Mouse (Mus musculus) left cerebral cortex, postnatal 10 days (tissue): ENCODE measurements around the gene Dnajc1. TPM values are rescaled to one million over a fixed set of nuclear protein-coding genes. Genes with fewer than 3 reads are reported as not detected.

Source experiments
- DNase-seq, 2 experiments: peaks; one replicate each; pipeline ENCODE4 v3.0.0; 2021 to 2022; ENCODE audit warnings: low spot score in 2 of 2, mixed read lengths in 1 of 2; ENCODE audit errors: extremely low spot score in 1 of 2
- intact Hi-C: fragments of 180-260 bp; cut with DNase I; formaldehyde crosslinking; loops from one replicate; pipeline ENCODE4 v1.15.1; 2025
- total RNA-seq, 2 experiments: library from RNA; stranded (reverse); gene quantifications; 2 replicates each; pipeline ENCODE4 v1.2.3; 2021

The Dnajc1 gene
- 10 to 100 TPM; 13.1 to 13.3 TPM for total RNA-seq

DNA sequence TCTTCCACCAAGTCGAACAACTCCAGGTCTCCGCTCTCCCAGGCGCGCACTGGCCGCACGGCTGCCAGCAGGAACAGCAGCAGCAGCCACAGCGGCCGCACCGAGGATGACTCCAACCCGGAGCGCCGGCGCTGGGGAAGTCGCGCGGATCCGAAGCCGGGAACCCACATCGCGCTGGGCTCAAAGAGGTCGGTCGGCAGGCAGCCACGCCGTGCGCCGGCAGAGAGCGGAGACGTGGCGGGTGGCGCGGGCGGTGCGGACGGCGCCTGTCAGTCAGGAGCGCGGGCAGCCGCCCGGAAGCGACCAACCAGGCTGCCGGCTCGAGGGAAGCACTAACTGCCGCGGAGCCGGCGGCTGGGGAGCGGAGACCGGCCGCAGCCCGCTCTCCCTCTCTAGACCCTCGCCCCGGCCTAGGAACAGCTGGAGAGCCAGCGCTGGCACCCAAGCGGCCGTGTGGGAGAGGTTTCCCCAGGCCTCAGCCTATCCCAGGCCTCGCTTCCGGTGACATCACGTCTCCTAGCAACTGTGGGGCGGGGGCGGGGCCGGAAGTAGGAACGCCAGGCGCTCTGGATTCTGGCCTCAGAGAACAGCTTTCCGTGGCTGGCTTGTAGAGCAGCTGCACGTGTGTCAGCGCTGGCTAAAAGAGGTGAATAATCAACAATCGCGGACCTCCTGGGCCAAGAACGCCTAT lies at the start of gene Dnajc1:
Dnajc1 (minus strand) TSS at position 500 of the 691 bp plus-strand sequence.
- DNase-seq: peak; percentile 90 to 93
- intact Hi-C loops: loop anchor here (5.0 kb wide), 2 partner anchors 215 to 280 kb away; partner anchors contain the start of gene Commd3

DNA sequence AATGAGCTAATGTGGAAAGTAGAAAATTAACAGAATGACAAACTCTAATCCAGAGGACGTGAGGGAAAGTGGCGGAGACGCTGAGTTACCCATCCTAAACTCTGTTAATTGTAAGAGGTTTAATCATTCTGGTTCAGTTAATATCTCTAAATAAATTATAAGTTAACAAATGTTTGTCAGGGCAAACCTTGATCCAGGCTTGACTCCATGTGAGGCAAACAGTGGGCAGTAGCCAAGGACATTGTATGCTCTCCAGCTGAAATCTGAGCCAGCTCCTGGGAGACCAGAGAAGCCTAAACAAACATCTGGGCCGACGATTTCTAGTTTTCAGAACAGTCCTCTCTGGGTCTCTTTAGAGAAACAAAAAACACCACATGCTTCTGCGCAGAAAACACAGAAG lies 49.2 kb upstream of the Dnajc1 start:
- DNase-seq: no peak
- intact Hi-C loops: no loop called here

DNA sequence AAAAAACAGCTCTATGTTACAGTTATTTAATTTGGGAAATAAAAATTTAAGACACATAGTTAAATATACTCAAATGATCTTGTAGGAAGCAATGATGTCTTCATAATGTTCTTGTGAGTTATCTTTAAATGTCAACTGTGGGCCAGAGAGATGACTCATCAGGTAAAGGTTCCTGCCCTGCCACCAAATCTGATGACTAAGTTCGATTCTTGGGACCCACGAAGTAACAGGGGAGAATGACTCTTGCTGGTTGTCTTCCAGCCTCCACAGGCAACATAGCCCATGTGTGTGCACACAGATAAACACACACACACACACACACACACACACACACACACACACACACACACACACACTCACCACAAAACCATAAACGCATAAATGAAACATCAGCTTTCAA lies 22.6 kb upstream of the Dnajc1 start:
- intact Hi-C loops: no loop called here
- DNase-seq: no peak

DNA sequence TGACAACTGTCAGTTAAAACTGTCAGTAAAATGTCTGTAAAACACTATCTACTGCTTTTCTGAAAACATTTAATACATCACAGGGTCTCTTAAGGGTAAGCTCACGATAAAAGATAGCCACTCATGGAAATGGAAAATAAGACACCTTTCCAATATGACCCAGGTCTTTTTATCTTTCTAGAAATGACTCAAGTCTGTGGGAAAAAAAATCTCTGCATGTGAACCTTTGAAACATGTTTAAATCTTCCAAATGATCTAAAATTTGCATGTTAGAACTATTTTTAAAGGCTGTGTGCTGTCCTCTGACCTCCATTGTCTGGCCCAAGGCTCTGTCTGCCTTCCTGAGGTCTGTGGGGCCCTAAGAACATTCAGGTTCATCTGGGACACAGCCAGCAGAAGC lies 11.0 kb upstream of the Dnajc1 start:
- DNase-seq: no peak
- intact Hi-C loops: no loop called here

DNA sequence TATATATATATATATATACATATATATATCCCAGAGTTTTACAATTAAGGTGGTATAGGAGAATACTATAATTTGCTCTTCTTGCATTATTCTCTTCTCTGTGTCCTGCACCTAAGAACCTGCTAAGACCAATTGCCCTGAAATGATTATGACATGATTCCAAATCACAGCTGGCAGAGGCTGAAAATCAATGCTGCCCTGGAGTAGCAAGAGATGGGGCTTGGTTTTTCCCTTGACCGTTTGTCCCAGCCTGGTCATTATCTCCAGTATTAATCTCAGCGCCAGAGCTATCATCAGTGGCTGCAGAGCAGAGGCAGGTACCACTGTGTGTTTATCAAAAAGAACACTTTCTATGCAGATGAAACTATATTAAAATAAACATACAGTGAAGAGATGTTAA lies 9.1 kb upstream of the Dnajc1 start:
- no peak for DNase-seq
- intact Hi-C loops: no loop called here

DNA sequence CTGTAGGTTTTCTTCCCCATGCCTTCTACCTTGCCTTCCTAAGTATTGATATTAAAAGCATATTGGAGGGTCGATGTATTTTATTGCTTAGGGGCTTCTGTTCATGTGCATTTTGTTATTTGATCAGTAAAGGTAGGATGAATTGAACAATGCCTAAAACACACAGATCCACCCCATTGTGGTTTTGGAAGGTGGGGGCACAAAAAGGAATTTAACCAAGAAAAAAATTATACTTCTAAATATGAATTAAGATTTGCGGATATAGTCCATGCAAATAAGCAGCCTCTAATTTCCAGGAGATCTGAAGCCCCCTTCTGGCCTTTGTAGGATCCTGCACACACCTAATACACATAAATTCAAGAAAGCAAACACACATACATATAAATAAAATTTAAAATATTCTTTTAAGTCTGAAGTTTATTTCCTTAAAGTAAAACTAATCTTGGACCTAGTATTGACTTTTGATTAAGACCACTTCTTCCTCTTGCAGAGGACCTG lies 441 bp upstream of the Dnajc1 start:
- DNase-seq: no peak
- intact Hi-C loops: loop anchor here (5.0 kb wide), 2 partner anchors 214 to 279 kb away; partner anchors contain the start of gene Commd3

DNA sequence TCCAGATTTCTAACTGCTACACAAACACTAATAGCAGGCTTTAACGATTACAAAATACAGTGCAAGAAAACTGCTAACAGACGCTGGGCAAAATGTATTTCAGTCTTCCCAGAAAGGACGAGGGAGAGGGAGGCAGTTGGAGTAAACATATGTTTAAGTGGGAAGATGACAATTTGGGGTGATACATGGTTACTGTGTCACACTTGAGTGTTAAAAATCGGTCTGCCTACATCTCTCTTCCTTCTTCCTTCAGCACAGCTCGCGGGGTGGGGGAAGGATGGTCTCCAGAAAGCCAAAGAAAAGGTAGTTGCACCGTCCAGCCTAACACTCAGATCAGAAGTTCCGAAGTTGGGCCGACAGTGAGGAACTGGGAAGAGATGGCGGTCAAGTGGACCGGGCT lies 769 bp downstream of the Dnajc1 start:
- intact Hi-C loops: loop anchor here (5.0 kb wide), 2 partner anchors 215 to 280 kb away; partner anchors contain the start of gene Commd3
- DNase-seq: peak in 1 of 2 experiments; percentile 3

DNA sequence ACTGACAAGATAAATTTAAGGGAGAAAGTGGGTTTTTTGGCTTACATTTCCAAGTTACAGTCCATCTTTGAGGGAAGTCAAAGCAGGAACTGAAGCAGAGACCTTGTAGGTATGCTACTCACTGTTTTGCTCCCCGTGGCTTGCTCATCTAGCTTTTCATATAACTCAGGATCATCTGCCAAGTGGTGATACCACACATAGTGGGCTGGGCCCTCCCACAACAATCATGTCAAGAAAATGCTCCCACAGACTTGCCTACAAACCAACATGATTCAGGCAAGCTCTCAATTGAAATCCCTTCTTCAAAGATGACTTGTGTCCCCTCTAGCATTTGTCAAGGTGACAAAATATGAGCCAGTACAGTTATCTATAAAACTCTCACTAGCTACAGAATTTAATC lies 3.0 kb downstream of the Dnajc1 start:
- intact Hi-C loops: loop anchor here (5.0 kb wide), 2 partner anchors 218 to 283 kb away; partner anchors contain the start of gene Commd3

DNA sequence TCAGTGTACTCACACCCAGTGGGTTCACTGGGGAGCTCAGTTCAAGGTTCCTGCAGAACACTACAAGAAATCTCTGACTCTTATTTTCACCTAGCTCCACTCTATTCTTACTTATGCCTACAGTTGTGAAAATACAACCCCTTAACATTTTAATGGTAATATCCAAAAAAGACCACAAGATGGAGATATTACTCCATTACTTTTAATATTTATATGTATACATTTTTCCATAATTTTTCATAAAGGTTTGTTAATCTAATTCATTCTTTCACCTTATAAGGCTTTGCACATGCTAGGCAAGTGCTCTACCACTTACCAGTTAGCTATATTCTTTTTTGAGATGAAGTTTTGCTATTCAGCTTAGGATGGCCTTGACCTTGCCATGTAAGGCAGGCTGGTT lies 11.0 kb downstream of the Dnajc1 start:
- intact Hi-C loops: loop anchor here (5.0 kb wide), 1 partner anchor 896 kb away; no protein-coding TSS in a partner anchor
- DNase-seq: no peak

More for the DNA sequence above, 3.0 kb downstream of the Dnajc1 start:
- no peak for DNase-seq

DNA sequence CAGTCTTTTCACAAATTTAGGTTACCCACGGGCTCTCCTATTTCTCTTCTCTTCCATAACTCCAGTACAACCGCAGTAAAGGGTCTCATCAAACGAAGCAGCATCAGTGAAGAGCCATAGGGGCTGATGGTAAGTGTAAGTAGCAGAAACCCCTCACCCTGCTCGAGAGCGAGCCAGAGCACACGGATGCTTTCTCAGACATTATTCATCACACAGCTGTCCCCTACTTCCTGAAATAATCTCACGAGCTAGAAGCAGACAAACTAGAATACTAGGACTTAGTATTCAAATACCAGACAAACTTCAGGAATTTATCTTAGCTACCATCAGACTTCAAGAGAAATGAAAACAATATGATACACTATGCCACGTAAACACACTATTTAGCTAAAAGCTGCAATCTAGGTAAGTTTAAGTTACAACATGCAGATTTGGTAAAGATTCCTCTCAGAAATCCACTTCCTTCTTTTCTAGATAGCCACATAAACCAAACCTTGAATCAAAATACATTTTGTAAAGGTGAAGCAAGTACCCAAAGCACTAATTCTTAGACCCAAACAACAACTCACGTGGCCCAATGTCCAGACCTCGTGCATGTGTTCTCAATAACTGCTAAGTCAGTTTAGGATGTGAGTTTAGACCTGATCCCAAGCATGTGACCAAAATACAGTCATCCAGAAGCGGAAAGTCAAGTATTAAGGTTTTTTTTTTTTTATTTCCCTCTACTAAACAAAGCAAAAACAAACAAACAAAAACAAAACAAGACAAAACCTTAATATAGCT lies 20.0 kb downstream of the Dnajc1 start:
- DNase-seq: no peak
- intact Hi-C loops: no loop called here

DNA sequence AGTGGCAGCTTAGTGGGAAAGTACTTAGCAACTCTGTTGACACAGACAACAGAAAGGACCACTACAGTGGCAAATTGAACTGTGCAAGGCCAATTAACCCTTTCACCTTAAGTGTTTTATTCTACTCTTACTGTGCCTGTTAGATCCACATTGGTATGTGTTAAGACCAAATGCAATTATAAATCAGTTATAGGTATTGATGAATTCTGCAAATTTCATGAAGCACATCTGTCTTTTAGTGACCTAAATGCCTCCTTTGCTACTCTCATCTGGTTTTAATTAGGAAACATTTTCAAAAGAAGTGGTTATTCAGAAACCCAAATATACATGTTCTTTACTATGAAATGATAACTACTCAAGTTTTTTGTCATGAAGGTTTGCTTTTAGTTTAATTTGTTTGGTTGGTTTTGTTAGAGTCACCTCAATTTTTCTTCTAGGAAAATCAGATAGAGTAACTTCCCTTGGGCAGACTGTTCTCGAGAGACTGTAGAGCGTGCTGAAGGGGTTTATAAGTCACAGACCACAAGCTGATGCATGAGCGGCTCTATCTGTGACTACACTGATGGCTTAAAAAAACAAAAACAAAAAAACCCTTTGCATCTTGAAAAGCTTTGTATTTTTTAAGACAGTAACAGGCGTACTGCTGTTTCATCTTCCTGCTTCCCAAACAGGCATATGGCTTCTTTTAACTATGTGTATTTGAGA lies 21.7 kb downstream of the Dnajc1 start:
- intact Hi-C loops: no loop called here
- no peak for DNase-seq

DNA sequence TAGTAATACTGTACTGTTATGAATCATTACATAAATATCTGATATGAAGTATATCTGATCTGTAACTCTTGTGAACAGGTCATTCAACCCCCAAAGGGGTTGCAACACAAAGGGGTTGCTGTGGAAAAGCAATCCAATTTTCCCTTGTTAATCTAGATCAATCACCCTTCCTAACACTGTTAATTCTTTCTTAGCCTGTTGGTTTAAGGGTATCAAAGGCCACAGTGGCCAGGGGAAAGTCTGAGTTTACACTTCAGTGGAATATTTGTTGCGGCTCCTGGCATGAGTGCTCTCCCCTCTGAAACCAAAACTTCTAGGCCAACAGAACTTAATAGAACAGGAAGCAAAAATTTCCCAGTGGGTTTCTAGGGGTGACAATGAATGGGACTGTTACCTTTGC lies 28.2 kb downstream of the Dnajc1 start:
- intact Hi-C loops: no loop called here

DNA sequence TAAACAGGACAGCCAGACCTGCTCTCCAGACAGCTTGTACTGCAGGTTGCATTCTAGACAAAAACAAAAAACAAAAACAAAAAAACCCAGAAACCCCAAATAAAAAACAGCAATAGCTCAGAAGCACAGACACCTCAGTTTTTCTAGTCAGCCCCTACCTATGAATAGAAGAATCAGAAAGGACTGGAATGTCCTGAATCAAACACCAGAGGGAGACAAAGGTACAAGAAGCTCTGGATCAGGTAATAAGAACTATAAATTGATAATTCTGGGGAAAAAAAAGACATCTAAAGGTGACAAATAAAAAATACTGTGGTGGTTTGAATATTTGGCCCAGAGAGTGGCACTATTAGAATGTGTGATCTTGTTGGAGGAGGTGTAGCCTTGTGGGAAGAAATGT lies 37.3 kb downstream of the Dnajc1 start:
- intact Hi-C loops: loop anchor here (10.0 kb wide), 3 partner anchors 320 to 990 kb away; partner anchors contain the start of genes Bmi1 and Commd3
- DNase-seq: peak in 1 of 2 experiments; percentile 14

More for the DNA sequence above, 28.2 kb downstream of the Dnajc1 start:
- no peak for DNase-seq

DNA sequence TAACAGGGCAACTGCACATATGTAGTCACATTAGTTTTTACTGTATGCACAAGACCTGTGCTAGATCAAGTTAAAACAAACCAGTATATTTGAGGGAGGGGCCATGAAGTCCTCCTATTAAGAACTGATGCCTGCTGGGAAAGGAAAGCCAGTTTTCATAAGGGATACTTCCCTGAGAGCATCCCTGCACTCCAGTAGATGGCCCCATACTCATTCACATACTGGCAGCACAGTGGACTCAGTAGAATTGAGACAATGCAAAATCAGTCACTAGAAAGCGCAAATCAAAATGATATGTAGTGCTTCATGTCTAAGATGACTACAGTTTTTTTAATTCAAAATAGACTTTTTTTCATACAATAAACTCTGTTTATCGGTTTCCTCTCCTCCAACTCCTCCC lies 40.0 kb downstream of the Dnajc1 start:
- intact Hi-C loops: loop anchor here (10.0 kb wide), 3 partner anchors 322 to 992 kb away; partner anchors contain the start of genes Bmi1 and Commd3
- no peak for DNase-seq

DNA sequence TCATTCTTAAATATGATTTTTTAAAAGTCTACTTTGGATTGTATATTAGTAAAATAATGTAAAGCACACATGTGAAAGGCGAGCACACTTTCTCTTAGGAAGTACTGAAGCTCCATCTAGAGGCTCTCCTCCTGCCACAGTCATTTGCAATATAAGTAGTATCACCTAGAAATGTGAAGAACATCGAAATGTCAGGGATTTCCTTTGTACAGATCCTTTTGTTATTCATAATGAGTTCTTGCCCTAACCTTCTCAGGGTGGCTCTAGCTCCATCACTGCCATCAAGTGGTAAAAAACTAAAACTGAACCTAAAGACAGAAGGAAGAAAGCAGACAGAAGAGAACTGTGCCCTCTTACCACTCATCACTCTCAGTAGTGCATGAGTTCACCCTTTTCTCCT lies 49.2 kb downstream of the Dnajc1 start:
- intact Hi-C loops: loop anchor here (10.0 kb wide), 1 partner anchor 319 kb away; no protein-coding TSS in a partner anchor
- DNase-seq: no peak

DNA sequence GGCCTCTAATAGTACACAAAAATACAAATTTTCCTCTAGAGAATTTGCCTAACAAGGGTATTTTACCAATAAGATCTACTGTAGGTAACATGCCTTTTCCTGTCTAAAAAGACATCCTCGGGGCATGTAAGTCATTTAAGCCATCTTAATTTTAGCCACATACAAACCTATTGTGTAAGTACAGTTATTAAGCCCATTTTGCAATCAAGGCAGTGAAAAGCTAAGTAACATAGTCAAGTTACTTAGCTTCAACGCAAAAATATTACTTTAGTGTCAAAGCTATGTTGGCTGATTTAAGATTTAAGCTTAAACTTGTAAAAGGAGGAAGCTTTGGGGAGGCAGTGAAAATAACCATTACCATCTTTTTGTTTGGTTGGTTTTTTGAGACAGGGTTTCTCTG lies 74.0 kb downstream of the Dnajc1 start:
- no peak for DNase-seq
- intact Hi-C loops: no loop called here

DNA sequence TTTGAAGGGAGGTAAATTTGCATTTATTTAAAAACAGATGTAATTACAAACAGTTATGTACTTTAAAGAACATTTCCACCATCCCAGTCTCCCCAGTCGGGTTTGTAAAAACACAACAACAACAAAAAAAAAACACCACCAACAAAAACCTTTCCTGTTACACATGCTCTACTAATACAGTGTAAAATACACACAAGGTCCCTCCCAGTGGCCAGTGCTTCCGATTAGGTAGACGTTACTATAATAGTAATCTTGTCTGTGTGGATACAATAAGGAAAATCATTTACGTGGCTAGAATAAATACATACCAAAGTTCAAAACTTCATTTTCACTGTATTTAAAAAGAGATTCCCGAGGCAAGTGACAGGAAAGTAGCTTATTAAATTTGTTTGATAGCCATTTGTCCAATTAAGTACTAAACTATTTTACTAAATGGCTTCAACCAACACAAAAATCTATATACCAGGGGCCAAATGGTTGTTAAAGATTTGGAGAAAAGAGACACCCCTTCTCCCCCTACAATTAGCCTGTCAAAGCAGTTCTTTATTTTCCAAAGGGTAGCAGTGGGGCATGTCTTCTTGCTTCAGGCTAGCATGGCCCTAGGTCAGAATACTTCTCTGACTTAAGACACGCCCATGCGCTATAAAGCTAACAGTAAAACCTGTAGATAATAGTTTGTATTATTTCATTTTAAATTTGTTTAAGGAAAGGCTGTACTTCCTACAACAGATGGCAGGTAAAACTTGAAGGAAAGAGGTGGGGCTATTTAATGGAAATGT lies 74.9 kb downstream of the Dnajc1 start:
- intact Hi-C loops: no loop called here
- no peak for DNase-seq

DNA sequence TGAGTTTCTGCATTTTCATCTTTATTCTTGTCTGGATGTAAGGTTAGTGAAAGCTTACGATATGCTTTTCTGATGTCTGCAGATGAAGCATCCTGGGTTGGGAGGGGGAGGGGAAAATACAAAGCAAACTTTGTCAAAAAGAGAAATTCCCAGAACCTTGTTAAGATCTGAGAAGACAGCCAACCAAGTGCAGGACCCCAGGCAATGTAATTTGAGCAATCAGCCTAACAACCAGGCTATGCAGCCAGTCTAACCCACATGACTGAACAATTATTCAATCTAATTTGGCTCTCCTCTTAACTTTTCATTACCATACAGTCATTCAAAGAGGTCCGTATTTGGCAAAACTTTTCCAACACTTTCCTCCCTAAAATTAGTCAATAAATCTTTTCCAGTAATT lies 75.7 kb downstream of the Dnajc1 start:
- DNase-seq: no peak
- intact Hi-C loops: no loop called here
